Mouse (Mus musculus): ENCODE results near the gene Flywch2. TPM values are rescaled to one million over a fixed set of nuclear protein-coding genes. Genes with fewer than 3 reads are reported as not detected.

The Flywch2 gene
- polyA plus RNA-seq (2015; fragmentation: Nextera tagmentation; extraction: Ambion mirVana), result 4.8 and 9.1 TPM in 2 replicates

GRCm38 (mm10) chr17:23785561-23786471 lies at the start of gene Flywch2:
Gene Flywch2, minus strand, starts transcription at chr17:23786081.
- peak within 1 kb of the TSS; percentile 66 for H3K9ac ChIP-seq
- H3K9me3 ChIP-seq (replicated peaks), result no peaks in the 10 kb centered on the region
- peaks cover 22% of the 10 kb centered on the region for H3K4me1 ChIP-seq (replicated peaks)
- no peaks in the 10 kb centered on the region for H3K36me3 ChIP-seq
- H3K4me2 ChIP-seq, result peak within 1 kb of the TSS; percentile 95
- no peak within 1 kb of the TSS for H3K27ac ChIP-seq
- WGBS, result 4% methylated on average over 43 of the region's 43 CpGs
- peak within 1 kb of the TSS; percentile 55 for H3K4me3 ChIP-seq
- peak; percentile 70 for ATAC-seq (replicated peaks; ENCODE audit: insufficient number of reproducible peaks, insufficient read depth, low FRiP score, low read depth)
- no peaks in the 10 kb centered on the region for H3K27me3 ChIP-seq

GRCm38 (mm10) chr17:23831201-23831600 lies 45.3 kb upstream of the Flywch2 start:
- Histone ChIP-seq H3K9me3 (replicated peaks) (no peaks in the 10 kb centered on the region), H3K27me3 (peaks cover 60% of the 10 kb centered on the region), H3K36me3 (peaks cover 5% of the 10 kb centered on the region), H3K4me3 (no peak overlapping the region), H3K4me2 (no peak overlapping the region), H3K4me1 (replicated peaks) (peaks cover 18% of the 10 kb centered on the region), H3K9ac (no peak overlapping the region), H3K27ac (no peak overlapping the region)
- 91% methylated on average over 1 of the region's 1 CpGs for WGBS
- no peak for ATAC-seq (replicated peaks; ENCODE audit: insufficient number of reproducible peaks, insufficient read depth, low FRiP score, low read depth)

- H3K27me3 ChIP-seq, result peaks cover 40% of the 10 kb centered on the region
- WGBS, result under 1% methylated on average over 41 of the region's 42 CpGs
- ATAC-seq (replicated peaks; ENCODE audit: insufficient number of reproducible peaks, insufficient read depth, low FRiP score, low read depth), result peak; percentile 94
Measured at GRCm38 (mm10) chr17:23829064-23829619, 43.3 kb upstream of the Flywch2 start, which contains the start of gene Elob. Gene Elob, minus strand, starts transcription at chr17:23829136.

GRCm38 (mm10) chr17:23828271-23829001 lies 42.6 kb upstream of the Flywch2 start:
- peak; percentile 80 for ATAC-seq (replicated peaks; ENCODE audit: insufficient number of reproducible peaks, insufficient read depth, low FRiP score, low read depth)
- peaks cover 34% of the 10 kb centered on the region for H3K27me3 ChIP-seq
- peak overlapping the region; percentile 82 for H3K27ac ChIP-seq
- H3K9me3 ChIP-seq (replicated peaks), result no peaks in the 10 kb centered on the region
- H3K4me2 ChIP-seq, result peak overlapping the region; percentile 83
- H3K9ac ChIP-seq, result peak overlapping the region; percentile 76
- peak overlapping the region; percentile 84 for H3K4me3 ChIP-seq
- WGBS, result under 1% methylated on average over 47 of the region's 47 CpGs
- H3K36me3 ChIP-seq, result peaks cover 31% of the 10 kb centered on the region
- H3K4me1 ChIP-seq (replicated peaks), result peaks cover 18% of the 10 kb centered on the region

More at GRCm38 (mm10) chr17:23829064-23829619, 43.3 kb upstream of the Flywch2 start, which contains the start of gene Elob:
- H3K4me2 ChIP-seq, result peak within 1 kb of the TSS; percentile 83
- peak within 1 kb of the TSS; percentile 76 for H3K9ac ChIP-seq
- H3K36me3 ChIP-seq, result peaks cover 25% of the 10 kb centered on the region
- H3K27ac ChIP-seq, result peak within 1 kb of the TSS; percentile 82
- H3K4me1 ChIP-seq (replicated peaks), result peaks cover 18% of the 10 kb centered on the region
- peak within 1 kb of the TSS; percentile 84 for H3K4me3 ChIP-seq
- H3K9me3 ChIP-seq (replicated peaks), result no peaks in the 10 kb centered on the region

GRCm38 (mm10) chr17:23825591-23825990 lies 39.7 kb upstream of the Flywch2 start:
- Histone ChIP-seq H3K36me3 (peaks cover 59% of the 10 kb centered on the region), H3K27ac (no peak overlapping the region), H3K27me3 (peaks cover 8% of the 10 kb centered on the region), H3K4me1 (replicated peaks) (peaks cover 18% of the 10 kb centered on the region), H3K9me3 (replicated peaks) (no peaks in the 10 kb centered on the region), H3K4me3 (no peak overlapping the region), H3K4me2 (no peak overlapping the region), H3K9ac (no peak overlapping the region)
- ATAC-seq (replicated peaks; ENCODE audit: insufficient number of reproducible peaks, insufficient read depth, low FRiP score, low read depth), result no peak
- 83% methylated on average over 4 of the region's 4 CpGs for WGBS

GRCm38 (mm10) chr17:23823614-23824013 lies 37.7 kb upstream of the Flywch2 start:
- Histone ChIP-seq H3K9ac (no peak overlapping the region), H3K4me2 (no peak overlapping the region), H3K4me1 (replicated peaks) (peaks cover 18% of the 10 kb centered on the region), H3K27me3 (no peaks in the 10 kb centered on the region), H3K36me3 (peaks cover 78% of the 10 kb centered on the region), H3K9me3 (replicated peaks) (peaks cover 10% of the 10 kb centered on the region), H3K27ac (no peak overlapping the region), H3K4me3 (no peak overlapping the region)
- 86% methylated on average over 12 of the region's 12 CpGs for WGBS
- ATAC-seq (replicated peaks; ENCODE audit: insufficient number of reproducible peaks, insufficient read depth, low FRiP score, low read depth), result no peak

GRCm38 (mm10) chr17:23823018-23823417 lies 37.1 kb upstream of the Flywch2 start:
- Histone ChIP-seq H3K4me1 (replicated peaks) (peaks cover 15% of the 10 kb centered on the region), H3K4me2 (no peak overlapping the region), H3K27ac (no peak overlapping the region), H3K4me3 (no peak overlapping the region), H3K27me3 (no peaks in the 10 kb centered on the region), H3K9ac (no peak overlapping the region), H3K9me3 (replicated peaks) (peaks cover 10% of the 10 kb centered on the region), H3K36me3 (peaks cover 84% of the 10 kb centered on the region)
- 80% methylated on average over 16 of the region's 16 CpGs for WGBS
- no peak for ATAC-seq (replicated peaks; ENCODE audit: insufficient number of reproducible peaks, insufficient read depth, low FRiP score, low read depth)

- no peaks in the 10 kb centered on the region for H3K27me3 ChIP-seq
- peaks cover 10% of the 10 kb centered on the region for H3K9me3 ChIP-seq (replicated peaks)
- no peak overlapping the region for H3K9ac ChIP-seq
- H3K27ac ChIP-seq, result no peak overlapping the region
- WGBS, result 68% methylated on average over 6 of the region's 6 CpGs
- no peak overlapping the region for H3K4me2 ChIP-seq
- H3K36me3 ChIP-seq, result peaks cover 94% of the 10 kb centered on the region
- no peak for ATAC-seq (replicated peaks; ENCODE audit: insufficient number of reproducible peaks, insufficient read depth, low FRiP score, low read depth)
- H3K4me3 ChIP-seq, result no peak overlapping the region
- H3K4me1 ChIP-seq (replicated peaks), result peaks cover 6% of the 10 kb centered on the region
Measured at GRCm38 (mm10) chr17:23822094-23822493, 36.2 kb upstream of the Flywch2 start.

GRCm38 (mm10) chr17:23820731-23821130 lies 34.9 kb upstream of the Flywch2 start:
- no peaks in the 10 kb centered on the region for H3K27me3 ChIP-seq
- ATAC-seq (replicated peaks; ENCODE audit: insufficient number of reproducible peaks, insufficient read depth, low FRiP score, low read depth), result no peak
- H3K36me3 ChIP-seq, result peaks cover 97% of the 10 kb centered on the region
- H3K4me2 ChIP-seq, result no peak overlapping the region
- no peak overlapping the region for H3K4me3 ChIP-seq
- no peaks in the 10 kb centered on the region for H3K4me1 ChIP-seq (replicated peaks)
- no peak overlapping the region for H3K27ac ChIP-seq
- 94% methylated on average over 5 of the region's 5 CpGs for WGBS
- H3K9ac ChIP-seq, result no peak overlapping the region
- H3K9me3 ChIP-seq (replicated peaks), result peaks cover 10% of the 10 kb centered on the region

GRCm38 (mm10) chr17:23819235-23819634 lies 33.4 kb upstream of the Flywch2 start:
- peaks cover 97% of the 10 kb centered on the region for H3K36me3 ChIP-seq
- 97% methylated on average over 25 of the region's 25 CpGs for WGBS
- H3K27me3 ChIP-seq, result no peaks in the 10 kb centered on the region
- peaks cover 10% of the 10 kb centered on the region for H3K9me3 ChIP-seq (replicated peaks)
- no peak for ATAC-seq (replicated peaks; ENCODE audit: insufficient number of reproducible peaks, insufficient read depth, low FRiP score, low read depth)
- H3K4me1 ChIP-seq (replicated peaks), result no peaks in the 10 kb centered on the region
- no peak overlapping the region for H3K4me3 ChIP-seq
- no peak overlapping the region for H3K4me2 ChIP-seq
- no peak overlapping the region for H3K9ac ChIP-seq
- no peak overlapping the region for H3K27ac ChIP-seq

GRCm38 (mm10) chr17:23818579-23818978 lies 32.7 kb upstream of the Flywch2 start:
- WGBS, result 95% methylated on average over 8 of the region's 8 CpGs

More at GRCm38 (mm10) chr17:23818579-23818978, 32.7 kb upstream of the Flywch2 start:
- H3K9ac ChIP-seq, result no peak overlapping the region
- no peak for ATAC-seq (replicated peaks; ENCODE audit: insufficient number of reproducible peaks, insufficient read depth, low FRiP score, low read depth)
- H3K4me1 ChIP-seq (replicated peaks), result no peaks in the 10 kb centered on the region
- H3K36me3 ChIP-seq, result peaks cover 98% of the 10 kb centered on the region
- H3K9me3 ChIP-seq (replicated peaks), result peaks cover 10% of the 10 kb centered on the region
- no peaks in the 10 kb centered on the region for H3K27me3 ChIP-seq
- H3K4me2 ChIP-seq, result no peak overlapping the region
- no peak overlapping the region for H3K4me3 ChIP-seq
- H3K27ac ChIP-seq, result no peak overlapping the region
